ENCODE assay signal across 24 mouse cellular contexts in the genomic region with DNA sequence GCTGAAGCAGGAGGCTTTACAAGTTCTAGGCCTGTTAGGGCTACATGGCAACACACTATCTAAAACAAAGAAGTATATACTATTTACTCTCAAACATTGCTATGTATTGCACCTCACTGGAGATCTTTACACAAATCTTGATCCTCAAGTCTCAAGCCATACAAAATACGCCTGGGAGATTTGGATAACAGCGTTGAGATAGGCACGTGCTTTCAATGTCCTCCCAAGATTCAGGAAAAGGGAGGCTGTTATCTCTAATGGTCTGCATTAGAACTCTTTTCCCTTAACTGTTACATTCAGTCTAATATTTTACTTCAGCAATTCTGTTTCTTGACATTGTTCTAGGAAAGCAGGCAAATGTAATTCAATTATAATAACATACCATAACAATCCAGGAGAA. TPM values are rescaled to one million over a fixed set of nuclear protein-coding genes. Genes with fewer than 3 reads are reported as not detected.
"Had no signal": no experiment of that assay in that cellular context is flagged by ENCODE, and none has a peak within 500 bp of the region (broad histone marks: within the 10 kb centered on the region; RNA-seq: fewer than 3 reads in every experiment).

No protein-coding gene starts in this region.

- H3K9me3 ChIP-seq: neural tube, embryonic 13.5 days; neural tube, embryonic 15.5 days; stomach, embryonic 15.5 days had no signal

- H3K36me3 ChIP-seq: neural tube, embryonic 13.5 days had no signal

- H3K27me3 ChIP-seq: neural tube, embryonic 13.5 days; neural tube, embryonic 15.5 days; stomach, embryonic 15.5 days had no signal

- H3K4me2 ChIP-seq: neural tube, embryonic 13.5 days; neural tube, embryonic 15.5 days; stomach, embryonic 15.5 days had no signal

- H3K4me1 ChIP-seq: neural tube, embryonic 13.5 days; neural tube, embryonic 15.5 days; stomach, embryonic 15.5 days had no signal

- DNase-seq: retina, postnatal 1 day; right cerebral cortex, adult 18-20 months; right cerebral cortex, postnatal 14 days; right cerebral cortex, postnatal 25 days; right cerebral cortex, postnatal 4 days; thymus, adult 18-20 months; thymus, adult 2 months; thymus, postnatal 14 days; thymus, postnatal 25 days; thymus, postnatal 36 days; thymus, postnatal 4 days had no signal

- H3K27ac ChIP-seq: neural tube, embryonic 13.5 days; neural tube, embryonic 15.5 days; stomach, embryonic 15.5 days; stomach, postnatal 0 days had no signal

- H3K9ac ChIP-seq: neural tube, embryonic 13.5 days; neural tube, embryonic 15.5 days; stomach, embryonic 15.5 days had no signal

- H3K4me3 ChIP-seq: neural tube, embryonic 13.5 days; neural tube, embryonic 15.5 days; stomach, embryonic 15.5 days had no signal

RNA-seq across cellular contexts. Expression of gene Gm17622, which starts 36.5 kb away (rescaled TPM):
- total RNA-seq: neutrophil, adult 5-6 weeks had no signal
- polyA plus RNA-seq: neural tube, embryonic 13.5 days; neural tube, embryonic 14.5 days; neural tube, embryonic 15.5 days; small intestine, adult 2 months; spleen, adult 2 months; stomach, embryonic 14.5 days; stomach, embryonic 15.5 days; stomach, embryonic 16.5 days; stomach, postnatal 0 days; testis, adult 2 months; thymus, adult 2 months; thymus, postnatal 0 days; urinary bladder, adult 2 months had no signal

RNA-seq across cellular contexts. Expression of gene Ankdd1b, which starts 56.0 kb away (rescaled TPM):
- total RNA-seq: neutrophil, adult 5-6 weeks had no signal
- polyA plus RNA-seq: neural tube, embryonic 13.5 days; neural tube, embryonic 14.5 days; neural tube, embryonic 15.5 days; small intestine, adult 2 months; spleen, adult 2 months had no signal
